Mouse (Mus musculus) liver, postnatal 0 days (tissue): ENCODE data around the gene Cenpq. TPM values are rescaled to one million over a fixed set of nuclear protein-coding genes. Genes with fewer than 3 reads are reported as not detected.

Experiments used
- ATAC-seq: fragments of 200-750 bp; cut with Nextera tagmentation; 2 replicates; pipeline ENCODE4 v1.8.0; 2017; ENCODE audit warnings: mild to moderate bottlenecking, moderate library complexity
- DNase-seq: peaks from one replicate; pipeline ENCODE4 v3.0.0-alpha.2; 2016
- H3K27ac ChIP-seq: fragments of 300-500 bp; sonication (generic); 2 replicates; pipeline ENCODE4 v1.5.1; 2014; ENCODE audit warnings: antibody characterized with exemption, moderate library complexity, mild to moderate bottlenecking, low read depth
- H3K27me3 ChIP-seq: fragments of 300-500 bp; sonication (generic); 2 replicates; pipeline ENCODE4 v1.6.1; 2014; ENCODE audit warnings: low read length, control low read depth, mixed read lengths; ENCODE audit not compliant: insufficient read depth
- H3K36me3 ChIP-seq: fragments of 300-500 bp; sonication (generic); replicated peaks from 2 replicates; pipeline ENCODE4 v1.6.1; 2014; ENCODE audit warnings: mild to moderate bottlenecking, control low read depth, low read length, moderate library complexity, mixed read lengths; ENCODE audit not compliant: insufficient read depth
- H3K4me1 ChIP-seq: fragments of 300-500 bp; sonication (generic); 2 replicates; pipeline ENCODE4 v1.6.1; 2014; ENCODE audit warnings: antibody characterized with exemption, mild to moderate bottlenecking, control low read depth; ENCODE audit not compliant: insufficient read depth
- H3K4me2 ChIP-seq: fragments of 300-500 bp; sonication (generic); 2 replicates; pipeline ENCODE4 v1.6.1; 2014; ENCODE audit warnings: low read depth, mild to moderate bottlenecking, low read length, moderate library complexity, mixed read lengths
- H3K4me3 ChIP-seq: fragments of 300-500 bp; sonication (generic); 2 replicates; pipeline ENCODE4 v1.5.1; 2014; ENCODE audit warnings: low read depth, low read length
- H3K9ac ChIP-seq: fragments of 300-500 bp; sonication (generic); replicated peaks from 2 replicates; pipeline ENCODE4 v1.6.1; 2014; ENCODE audit warnings: mild to moderate bottlenecking, moderate library complexity
- H3K9me3 ChIP-seq: fragments of 300-500 bp; sonication (generic); 2 replicates; pipeline ENCODE4 v1.6.1; 2016; ENCODE audit warnings: mild to moderate bottlenecking, control low read depth, low read length, mixed read lengths
- CTCF ChIP-seq: sonication (generic); IDR thresholded peaks from 2 replicates; pipeline ENCODE4 v1.5.1; 2016; ENCODE audit warnings: antibody characterized with exemption, low read depth
- EP300 ChIP-seq: IDR thresholded peaks from 2 replicates; pipeline ENCODE4 v1.6.1; 2016; ENCODE audit warnings: antibody characterized with exemption, low read depth, mild to moderate bottlenecking
- WGBS: fragments of 180-500 bp; shearing (Covaris S2); extraction: QIAGEN DNeasy Blood & Tissue Kit; methylation state at CpG from one replicate; pipeline ENCODE4 v1.1.7; 2014; ENCODE audit not compliant: insufficient replicate concordance; 5-methylcytosine and 5-hydroxymethylcytosine counted together
- polyA plus RNA-seq: library from polyadenylated mRNA; unstranded; fragments of >200 nt; fragmentation: Nextera tagmentation; extraction: Ambion mirVana; gene quantifications from 2 replicates; pipeline ENCODE4 v1.2.1, GENCODE M21; 2015

Cenpq gene
- polyA plus RNA-seq, 1 experiment from 2014 or later = 12.4 TPM

GRCm38 (mm10) chr17:40904721-40905154 lies 30.1 kb downstream of the Cenpq start:
- no peak overlapping the region for H3K9ac ChIP-seq
- no peaks in the 10 kb centered on the region for H3K27me3 ChIP-seq
- no peaks in the 10 kb centered on the region for H3K9me3 ChIP-seq
- 0 out of 2 replicates have a peak overlapping the region, but pooled peaks have one; percentile 9 for H3K4me2 ChIP-seq
- ATAC-seq (no peak), DNase-seq (no peak)
- TF ChIP-seq EP300 (no peak), CTCF (no peak)
- 0 out of 2 replicates have a peak, but pooled peaks cover 3% of the 10 kb centered on the region for H3K4me1 ChIP-seq
- no peak overlapping the region for H3K4me3 ChIP-seq
- H3K27ac ChIP-seq = no peak overlapping the region
- WGBS = 10% methylated on average over 14 of the region's 14 CpGs
- H3K36me3 ChIP-seq = no peaks in the 10 kb centered on the region

- Histone ChIP-seq H3K9ac (no peak overlapping the region), H3K27me3 (no peaks in the 10 kb centered on the region), H3K9me3 (no peaks in the 10 kb centered on the region), H3K4me1 (0 out of 2 replicates have a peak, but pooled peaks cover 3% of the 10 kb centered on the region), H3K4me3 (no peak overlapping the region), H3K4me2 (no peak overlapping the region), H3K27ac (no peak overlapping the region), H3K36me3 (no peaks in the 10 kb centered on the region)
- TF ChIP-seq CTCF (no peak), EP300 (no peak)
- DNase-seq = no peak
- ATAC-seq = no peak
- WGBS = 20% methylated on average over 10 of the region's 11 CpGs
Observed at GRCm38 (mm10) chr17:40904056-40904597, 30.7 kb downstream of the Cenpq start.

- 37% methylated on average over 4 of the region's 4 CpGs for WGBS
- Histone ChIP-seq H3K36me3 (no peaks in the 10 kb centered on the region), H3K4me2 (no peak overlapping the region), H3K4me1 (0 out of 2 replicates have a peak, but pooled peaks cover 3% of the 10 kb centered on the region), H3K27me3 (no peaks in the 10 kb centered on the region), H3K9ac (no peak overlapping the region), H3K9me3 (no peaks in the 10 kb centered on the region), H3K4me3 (no peak overlapping the region), H3K27ac (no peak overlapping the region)
- no peak for TF ChIP-seq EP300
- no peak for TF ChIP-seq CTCF
- DNase-seq (no peak), ATAC-seq (no peak)
Observed at GRCm38 (mm10) chr17:40903345-40903744, 31.5 kb downstream of the Cenpq start.

- H3K4me3 ChIP-seq = no peak overlapping the region
- 0 out of 2 replicates have a peak, but pooled peaks cover 3% of the 10 kb centered on the region for H3K4me1 ChIP-seq
- DNase-seq (no peak), ATAC-seq (no peak)
- H3K4me2 ChIP-seq = no peak overlapping the region
- WGBS = 56% methylated on average over 4 of the region's 4 CpGs
- TF ChIP-seq EP300 = no peak
- TF ChIP-seq CTCF = no peak
- no peaks in the 10 kb centered on the region for H3K9me3 ChIP-seq
- no peak overlapping the region for H3K9ac ChIP-seq
- H3K36me3 ChIP-seq = no peaks in the 10 kb centered on the region
- H3K27ac ChIP-seq = no peak overlapping the region
- no peaks in the 10 kb centered on the region for H3K27me3 ChIP-seq
Observed at GRCm38 (mm10) chr17:40899783-40900363, 35.0 kb downstream of the Cenpq start.

GRCm38 (mm10) chr17:40896863-40897262 lies 38.0 kb downstream of the Cenpq start:
- H3K36me3 ChIP-seq = no peaks in the 10 kb centered on the region
- H3K4me1 ChIP-seq = no peaks in the 10 kb centered on the region
- H3K27ac ChIP-seq = no peak overlapping the region
- H3K4me3 ChIP-seq = no peak overlapping the region
- peak; percentile 61 for TF ChIP-seq CTCF
- TF ChIP-seq EP300 = no peak
- H3K27me3 ChIP-seq = no peaks in the 10 kb centered on the region
- H3K4me2 ChIP-seq = no peak overlapping the region
- DNase-seq (no peak), ATAC-seq (no peak)
- WGBS = 74% methylated on average over 1 of the region's 1 CpGs
- no peaks in the 10 kb centered on the region for H3K9me3 ChIP-seq
- H3K9ac ChIP-seq = no peak overlapping the region

GRCm38 (mm10) chr17:40887849-40888536 lies 46.9 kb downstream of the Cenpq start:
- 54% methylated on average over 4 of the region's 4 CpGs for WGBS
- no peak for TF ChIP-seq EP300
- no peak for TF ChIP-seq CTCF
- no peak for ATAC-seq
- DNase-seq = no peak
- Histone ChIP-seq H3K9me3 (no peaks in the 10 kb centered on the region), H3K4me2 (no peak overlapping the region), H3K27ac (no peak overlapping the region), H3K27me3 (no peaks in the 10 kb centered on the region), H3K4me3 (no peak overlapping the region), H3K4me1 (no peaks in the 10 kb centered on the region), H3K9ac (no peak overlapping the region), H3K36me3 (no peaks in the 10 kb centered on the region)
